Mouse (Mus musculus): ENCODE measurements around the gene Cdk7. TPM values are rescaled to one million over a fixed set of nuclear protein-coding genes. Genes with fewer than 3 reads are reported as not detected.

Cdk7 gene
- polyA plus RNA-seq, 1 experiment = 15.4 TPM

GRCm38 (mm10) chr13:100754186-100754585 is 23.4 kb upstream of the Cdk7 start:
- no peak for TF ChIP-seq CTCF (conservative IDR thresholded peaks at IDR 0.05; ENCODE audit: insufficient read depth, insufficient read length, low read depth, low read length)
- TF ChIP-seq POLR2A (IDR thresholded peaks at IDR 0.05; ENCODE audit: low read depth, low read length) = no peak
- H3K27me3 ChIP-seq (replicated peaks; ENCODE audit: control insufficient read depth, insufficient read depth, low read length) = no peaks in the 10 kb centered on the region
- 76% methylated on average over 4 of the region's 4 CpGs for WGBS
- H3K36me3 ChIP-seq (ENCODE audit: control insufficient read depth, insufficient read depth, low read length) = no peaks in the 10 kb centered on the region
- no peak overlapping the region for H3K27ac ChIP-seq (ENCODE audit: insufficient read depth, low read depth, low read length)
- no peaks in the 10 kb centered on the region for H3K4me1 ChIP-seq (ENCODE audit: control insufficient read depth, insufficient read depth, low read length)
- no peak overlapping the region for H3K4me3 ChIP-seq (ENCODE audit: insufficient read depth, low read depth, low read length)
- no peak for DNase-seq

- no peaks in the 10 kb centered on the region for H3K36me3 ChIP-seq (ENCODE audit: control insufficient read depth, insufficient read depth, low read length)
- H3K4me1 ChIP-seq (ENCODE audit: control insufficient read depth, insufficient read depth, low read length) = no peaks in the 10 kb centered on the region
- no peak for DNase-seq
- WGBS = 81% methylated on average over 6 of the region's 6 CpGs
- no peak for TF ChIP-seq CTCF (conservative IDR thresholded peaks at IDR 0.05; ENCODE audit: insufficient read depth, insufficient read length, low read depth, low read length)
- TF ChIP-seq POLR2A (IDR thresholded peaks at IDR 0.05; ENCODE audit: low read depth, low read length) = no peak
- H3K4me3 ChIP-seq (ENCODE audit: insufficient read depth, low read depth, low read length) = no peak overlapping the region
- no peak overlapping the region for H3K27ac ChIP-seq (ENCODE audit: insufficient read depth, low read depth, low read length)
- no peaks in the 10 kb centered on the region for H3K27me3 ChIP-seq (replicated peaks; ENCODE audit: control insufficient read depth, insufficient read depth, low read length)
Measured at GRCm38 (mm10) chr13:100753011-100753410, 22.3 kb upstream of the Cdk7 start.

- no peak for TF ChIP-seq CTCF (conservative IDR thresholded peaks at IDR 0.05; ENCODE audit: insufficient read depth, insufficient read length, low read depth, low read length)
- TF ChIP-seq POLR2A (IDR thresholded peaks at IDR 0.05; ENCODE audit: low read depth, low read length) = no peak
- no peaks in the 10 kb centered on the region for H3K36me3 ChIP-seq (ENCODE audit: control insufficient read depth, insufficient read depth, low read length)
- no peaks in the 10 kb centered on the region for H3K27me3 ChIP-seq (replicated peaks; ENCODE audit: control insufficient read depth, insufficient read depth, low read length)
- 89% methylated on average over 8 of the region's 8 CpGs for WGBS
- no peak overlapping the region for H3K27ac ChIP-seq (ENCODE audit: insufficient read depth, low read depth, low read length)
- H3K4me3 ChIP-seq (ENCODE audit: insufficient read depth, low read depth, low read length) = no peak overlapping the region
- H3K4me1 ChIP-seq (ENCODE audit: control insufficient read depth, insufficient read depth, low read length) = no peaks in the 10 kb centered on the region
- no peak for DNase-seq
Measured at GRCm38 (mm10) chr13:100752529-100752928, 21.8 kb upstream of the Cdk7 start.

- H3K4me1 ChIP-seq (ENCODE audit: control insufficient read depth, insufficient read depth, low read length) = no peaks in the 10 kb centered on the region
- 84% methylated on average over 3 of the region's 3 CpGs for WGBS
Measured at GRCm38 (mm10) chr13:100751402-100751801, 20.7 kb upstream of the Cdk7 start.

GRCm38 (mm10) chr13:100750799-100751198 is 20.1 kb upstream of the Cdk7 start:
- no peak overlapping the region for H3K27ac ChIP-seq (ENCODE audit: insufficient read depth, low read depth, low read length)
- H3K4me1 ChIP-seq (ENCODE audit: control insufficient read depth, insufficient read depth, low read length) = no peaks in the 10 kb centered on the region
- H3K4me3 ChIP-seq (ENCODE audit: insufficient read depth, low read depth, low read length) = no peak overlapping the region
- WGBS = 68% methylated on average over 5 of the region's 5 CpGs
- TF ChIP-seq CTCF (conservative IDR thresholded peaks at IDR 0.05; ENCODE audit: insufficient read depth, insufficient read length, low read depth, low read length) (no peak), POLR2A (IDR thresholded peaks at IDR 0.05; ENCODE audit: low read depth, low read length) (no peak)
- DNase-seq = no peak
- H3K27me3 ChIP-seq (replicated peaks; ENCODE audit: control insufficient read depth, insufficient read depth, low read length) = no peaks in the 10 kb centered on the region
- no peaks in the 10 kb centered on the region for H3K36me3 ChIP-seq (ENCODE audit: control insufficient read depth, insufficient read depth, low read length)

More at GRCm38 (mm10) chr13:100751402-100751801, 20.7 kb upstream of the Cdk7 start:
- Histone ChIP-seq H3K36me3 (ENCODE audit: control insufficient read depth, insufficient read depth, low read length) (no peaks in the 10 kb centered on the region), H3K27ac (ENCODE audit: insufficient read depth, low read depth, low read length) (no peak overlapping the region), H3K27me3 (replicated peaks; ENCODE audit: control insufficient read depth, insufficient read depth, low read length) (no peaks in the 10 kb centered on the region), H3K4me3 (ENCODE audit: insufficient read depth, low read depth, low read length) (no peak overlapping the region)
- TF ChIP-seq CTCF (conservative IDR thresholded peaks at IDR 0.05; ENCODE audit: insufficient read depth, insufficient read length, low read depth, low read length) = no peak
- TF ChIP-seq POLR2A (IDR thresholded peaks at IDR 0.05; ENCODE audit: low read depth, low read length) = no peak
- DNase-seq = no peak

- no peak overlapping the region for H3K27ac ChIP-seq (ENCODE audit: insufficient read depth, low read depth, low read length)
- no peak for DNase-seq
- H3K36me3 ChIP-seq (ENCODE audit: control insufficient read depth, insufficient read depth, low read length) = no peaks in the 10 kb centered on the region
- TF ChIP-seq CTCF (conservative IDR thresholded peaks at IDR 0.05; ENCODE audit: insufficient read depth, insufficient read length, low read depth, low read length) = no peak
- TF ChIP-seq POLR2A (IDR thresholded peaks at IDR 0.05; ENCODE audit: low read depth, low read length) = no peak
- WGBS = 61% methylated on average over 8 of the region's 8 CpGs
- H3K4me1 ChIP-seq (ENCODE audit: control insufficient read depth, insufficient read depth, low read length) = peaks cover 4% of the 10 kb centered on the region; the same call in 1 of the 2 replicates
- no peaks in the 10 kb centered on the region for H3K27me3 ChIP-seq (replicated peaks; ENCODE audit: control insufficient read depth, insufficient read depth, low read length)
- H3K4me3 ChIP-seq (ENCODE audit: insufficient read depth, low read depth, low read length) = no peak overlapping the region
Measured at GRCm38 (mm10) chr13:100748638-100749037, 17.9 kb upstream of the Cdk7 start.

- H3K27me3 ChIP-seq (replicated peaks; ENCODE audit: control insufficient read depth, insufficient read depth, low read length) = no peaks in the 10 kb centered on the region
- no peak for DNase-seq
- no peak overlapping the region for H3K4me3 ChIP-seq (ENCODE audit: insufficient read depth, low read depth, low read length)
- H3K4me1 ChIP-seq (ENCODE audit: control insufficient read depth, insufficient read depth, low read length) = peaks cover 13% of the 10 kb centered on the region
- TF ChIP-seq CTCF (conservative IDR thresholded peaks at IDR 0.05; ENCODE audit: insufficient read depth, insufficient read length, low read depth, low read length) (no peak), POLR2A (IDR thresholded peaks at IDR 0.05; ENCODE audit: low read depth, low read length) (no peak)
- H3K27ac ChIP-seq (ENCODE audit: insufficient read depth, low read depth, low read length) = no peak overlapping the region
- H3K36me3 ChIP-seq (ENCODE audit: control insufficient read depth, insufficient read depth, low read length) = no peaks in the 10 kb centered on the region
- 88% methylated on average over 3 of the region's 3 CpGs for WGBS
Measured at GRCm38 (mm10) chr13:100746090-100746489, 15.4 kb upstream of the Cdk7 start.

Measured in kidney, adult 2 months (tissue).